Mouse (Mus musculus): ENCODE measurements at regions not wholly inside any gene's neighbourhood (a gene's known extent, or its start where the extent isn't known, plus 50 kb on each side); places are given as distances from the start of the nearest gene placed in this dataset.

DNA sequence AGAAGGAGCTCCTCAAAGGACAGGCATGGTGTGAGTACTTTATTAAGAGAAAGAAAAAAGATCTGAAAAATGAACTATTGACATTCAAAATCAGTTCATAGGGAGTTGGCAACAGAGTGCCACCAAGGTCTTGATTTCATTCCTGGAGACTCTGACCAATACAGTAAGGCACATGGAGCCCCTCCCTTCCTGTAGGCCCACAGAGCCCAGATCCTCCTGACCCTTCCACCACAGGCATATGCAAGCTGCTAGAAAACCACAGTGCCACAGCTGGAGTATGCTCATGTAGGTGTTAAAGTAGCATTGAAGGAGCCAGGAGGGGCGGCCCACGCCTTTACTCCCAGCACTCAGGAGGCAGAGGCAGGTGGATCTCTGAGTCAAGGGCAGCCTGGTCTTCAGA lies 63.7 kb downstream of the Mycn start:
- TF ChIP-seq POLR2A (IDR thresholded peaks at IDR 0.05; ENCODE audit: borderline replicate concordance, insufficient read depth, low read length) (no peak), CTCF (IDR thresholded peaks at IDR 0.05; ENCODE audit: borderline replicate concordance, insufficient read depth, low read depth, low read length) (no peak)

All from cerebellum, adult 2 months (tissue).